Mouse (Mus musculus): ENCODE measurements around the gene Cxcr5.

Cxcr5 gene

DNA sequence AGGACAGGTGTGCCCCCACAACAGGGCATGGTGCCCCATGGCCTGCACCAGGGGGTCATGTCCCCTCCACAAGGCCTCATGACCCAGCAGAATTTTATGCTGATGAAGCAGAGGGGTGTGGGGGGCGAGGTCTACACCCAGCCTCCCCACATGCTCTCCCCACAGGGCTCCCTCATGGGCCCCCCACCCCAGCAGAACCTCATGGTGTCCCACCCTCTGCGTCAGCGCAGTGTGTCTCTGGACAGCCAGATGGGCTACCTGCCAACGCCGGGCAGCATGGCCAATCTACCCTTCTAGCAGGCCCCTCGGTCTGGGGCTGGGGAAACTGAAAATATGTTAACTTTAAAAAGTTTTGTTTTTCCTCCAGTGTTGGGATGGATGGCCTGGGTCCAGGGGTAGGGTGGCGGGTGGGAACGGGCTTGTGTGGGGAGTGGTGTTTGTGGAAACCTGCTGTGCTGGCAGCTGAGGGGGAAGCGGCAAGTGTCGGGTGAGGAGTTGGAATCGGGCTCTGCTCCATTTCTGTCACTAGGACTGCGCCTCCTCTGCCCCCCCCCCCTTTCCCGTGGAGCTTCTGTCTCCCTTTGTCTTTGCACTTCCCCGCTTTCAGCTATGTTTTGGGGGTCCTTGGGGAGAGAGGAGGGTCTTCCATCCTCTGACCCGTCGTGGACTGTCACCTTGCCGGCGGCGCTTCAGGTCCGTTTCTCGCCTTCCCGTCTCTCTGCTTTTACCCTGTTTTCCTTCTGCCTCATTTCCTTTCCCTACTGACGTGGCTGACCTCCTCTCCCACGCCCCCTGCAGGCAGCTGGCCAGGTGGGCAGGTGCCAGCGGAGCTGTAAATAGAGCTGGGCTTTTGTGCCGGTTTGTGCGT is 52.0 kb downstream of the Cxcr5 start:
- peak; percentile 91 for DNase-seq (ENCODE audit: low read depth)

DNA sequence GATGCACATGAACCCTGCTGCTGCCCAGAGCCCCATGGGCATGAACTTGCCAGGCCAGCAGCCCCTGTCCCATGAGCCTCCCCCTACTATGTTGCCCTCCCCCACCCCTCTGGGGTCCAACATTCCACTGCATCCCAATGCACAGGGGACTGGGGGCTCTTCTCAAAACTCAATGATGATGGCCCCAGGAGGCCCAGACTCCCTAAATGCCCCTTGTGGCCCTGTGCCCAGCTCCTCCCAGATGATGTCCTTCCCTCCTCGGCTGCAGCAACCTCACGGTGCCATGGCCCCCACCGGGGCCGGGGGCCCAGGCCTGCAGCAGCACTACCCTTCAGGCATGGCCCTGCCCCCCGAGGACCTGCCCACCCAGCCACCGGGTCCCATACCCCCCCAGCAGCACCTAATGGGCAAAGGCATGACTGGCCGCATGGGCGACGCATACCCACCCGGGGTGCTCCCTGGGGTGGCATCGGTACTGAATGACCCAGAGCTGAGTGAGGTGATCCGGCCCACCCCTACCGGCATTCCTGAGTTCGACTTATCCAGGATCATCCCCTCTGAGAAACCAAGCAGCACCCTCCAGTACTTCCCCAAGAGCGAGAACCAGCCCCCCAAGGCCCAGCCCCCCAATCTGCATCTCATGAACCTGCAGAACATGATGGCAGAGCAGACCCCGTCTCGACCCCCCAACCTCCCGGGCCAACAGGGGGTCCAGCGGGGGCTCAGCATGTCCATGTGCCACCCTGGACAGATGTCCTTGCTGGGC is 52.8 kb downstream of the Cxcr5 start:
- no peak for DNase-seq (ENCODE audit: low read depth)

DNA sequence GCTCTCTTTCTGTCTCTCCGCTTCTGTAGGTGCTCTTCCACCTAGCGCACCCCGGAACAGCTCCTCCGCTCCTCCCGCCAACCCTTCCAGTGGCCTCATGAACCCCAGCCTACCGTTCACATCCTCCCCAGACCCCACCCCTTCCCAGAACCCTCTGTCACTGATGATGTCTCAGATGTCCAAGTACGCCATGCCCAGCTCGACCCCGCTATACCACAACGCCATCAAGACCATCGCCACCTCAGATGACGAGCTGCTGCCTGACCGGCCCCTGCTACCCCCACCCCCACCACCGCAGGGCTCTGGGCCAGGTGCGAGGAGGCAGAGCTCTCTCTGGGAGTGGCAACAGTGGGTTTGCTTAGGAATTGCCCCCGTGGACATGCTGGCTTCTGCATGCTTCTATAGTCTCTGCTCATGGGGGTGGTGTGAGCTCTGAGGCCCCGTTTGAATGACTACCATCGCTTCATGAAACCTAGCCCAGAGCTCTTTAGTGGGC is 53.5 kb downstream of the Cxcr5 start:
- no peak for DNase-seq (ENCODE audit: low read depth)

DNA sequence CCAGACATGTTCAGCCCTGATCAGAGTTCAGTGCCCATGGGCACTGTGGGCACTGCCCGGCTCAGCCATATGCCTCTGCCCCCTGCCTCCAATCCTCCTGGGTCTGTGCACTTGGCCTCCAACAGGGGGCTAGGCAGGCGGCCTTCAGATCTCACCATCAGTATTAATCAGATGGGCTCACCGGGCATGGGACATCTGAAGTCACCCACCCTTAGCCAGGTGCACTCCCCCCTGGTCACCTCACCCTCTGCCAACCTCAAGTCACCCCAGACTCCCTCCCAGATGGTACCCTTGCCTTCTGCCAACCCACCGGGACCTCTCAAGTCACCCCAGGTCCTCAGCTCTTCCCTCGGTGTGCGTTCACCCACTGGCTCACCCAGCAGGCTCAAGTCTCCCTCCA is 54.3 kb downstream of the Cxcr5 start:
- no peak for DNase-seq (ENCODE audit: low read depth)

GRCm38 (mm10) chr9:44506566-44506965 is 55.1 kb downstream of the Cxcr5 start:
- no peak for DNase-seq (ENCODE audit: low read depth)

DNA sequence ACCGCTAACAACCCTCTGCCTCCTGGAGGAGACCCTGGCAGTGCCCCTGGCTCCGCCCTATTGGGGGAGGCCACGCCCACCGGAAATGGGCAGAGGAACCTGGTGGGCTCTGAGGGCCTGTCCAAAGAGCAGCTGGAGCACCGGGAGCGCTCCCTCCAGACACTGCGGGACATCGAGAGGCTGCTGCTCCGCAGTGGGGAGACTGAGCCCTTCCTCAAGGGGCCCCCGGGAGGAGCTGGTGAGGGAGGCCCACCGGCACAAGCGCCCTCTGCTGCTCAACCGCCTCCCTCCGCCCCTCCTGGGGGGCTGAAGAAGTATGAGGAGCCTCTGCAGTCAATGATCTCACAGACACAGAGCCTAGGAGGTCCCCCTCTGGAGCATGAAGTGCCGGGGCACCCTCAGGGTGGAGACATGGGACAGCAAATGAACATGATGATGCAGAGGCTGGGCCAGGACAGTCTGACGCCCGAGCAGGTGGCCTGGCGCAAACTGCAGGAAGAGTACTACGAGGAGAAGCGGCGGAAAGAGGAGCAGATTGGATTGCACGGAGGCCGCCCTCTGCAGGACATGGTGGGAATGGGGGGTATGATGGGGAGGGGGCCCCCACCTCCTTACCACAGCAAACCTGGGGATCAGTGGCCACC is 55.7 kb downstream of the Cxcr5 start:
- no peak for DNase-seq (ENCODE audit: low read depth)

GRCm38 (mm10) chr9:44504893-44505823 is 56.5 kb downstream of the Cxcr5 start:
- DNase-seq (ENCODE audit: low read depth), result no peak

DNA sequence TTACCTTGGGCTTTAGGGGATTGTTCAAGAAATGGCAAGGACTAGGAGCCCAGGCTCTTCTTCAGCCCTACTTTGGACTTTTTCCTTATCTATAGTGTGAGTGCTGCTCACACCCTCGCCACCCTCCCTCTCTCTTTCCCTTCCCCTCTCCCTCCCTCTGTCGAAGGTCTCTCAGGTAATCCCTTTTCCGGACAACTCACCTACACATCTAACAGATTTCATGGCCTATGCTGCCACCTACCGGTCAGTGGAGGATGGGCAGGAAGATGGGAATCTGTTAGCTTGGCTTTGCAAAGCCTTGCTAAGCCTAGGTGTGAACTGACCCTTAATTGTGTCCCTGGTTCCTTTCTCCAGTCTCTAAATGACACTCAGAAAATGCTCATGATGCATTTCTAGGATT is 59.7 kb downstream of the Cxcr5 start:
- peak; percentile 92 for DNase-seq (ENCODE audit: low read depth)

DNA sequence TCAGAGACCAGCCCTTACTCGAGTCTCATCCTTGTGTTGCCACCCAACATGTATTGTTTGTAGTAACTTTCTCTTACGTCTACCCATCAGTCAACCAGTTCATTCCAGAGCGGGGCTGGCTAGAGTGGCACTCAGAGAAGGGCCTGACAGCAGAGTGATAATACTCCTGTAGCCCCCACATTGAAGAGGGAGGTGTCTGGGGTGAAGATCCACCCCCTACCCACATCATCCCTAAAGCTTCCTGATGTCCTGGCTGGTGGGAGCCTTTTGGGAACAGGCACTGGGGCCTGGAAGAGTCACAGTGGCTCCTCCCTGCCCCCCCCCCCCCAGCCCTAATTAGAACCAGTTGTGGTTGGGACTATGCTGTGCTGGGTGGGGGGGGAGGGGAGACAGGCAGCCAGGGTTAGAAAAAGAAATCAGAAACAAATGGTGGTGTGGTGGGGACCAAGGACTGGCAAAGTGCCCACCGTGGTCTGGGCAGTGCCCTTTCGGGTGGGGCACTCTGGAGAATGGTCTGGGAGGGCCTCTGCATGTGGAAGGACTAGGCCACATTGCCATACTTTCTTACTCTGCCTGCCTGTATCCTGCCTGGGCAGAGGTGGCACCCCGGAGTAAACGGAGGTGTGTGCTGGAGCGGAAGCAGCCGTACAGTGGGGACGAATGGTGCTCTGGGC is 60.3 kb downstream of the Cxcr5 start:
- DNase-seq (ENCODE audit: low read depth), result no peak

DNA sequence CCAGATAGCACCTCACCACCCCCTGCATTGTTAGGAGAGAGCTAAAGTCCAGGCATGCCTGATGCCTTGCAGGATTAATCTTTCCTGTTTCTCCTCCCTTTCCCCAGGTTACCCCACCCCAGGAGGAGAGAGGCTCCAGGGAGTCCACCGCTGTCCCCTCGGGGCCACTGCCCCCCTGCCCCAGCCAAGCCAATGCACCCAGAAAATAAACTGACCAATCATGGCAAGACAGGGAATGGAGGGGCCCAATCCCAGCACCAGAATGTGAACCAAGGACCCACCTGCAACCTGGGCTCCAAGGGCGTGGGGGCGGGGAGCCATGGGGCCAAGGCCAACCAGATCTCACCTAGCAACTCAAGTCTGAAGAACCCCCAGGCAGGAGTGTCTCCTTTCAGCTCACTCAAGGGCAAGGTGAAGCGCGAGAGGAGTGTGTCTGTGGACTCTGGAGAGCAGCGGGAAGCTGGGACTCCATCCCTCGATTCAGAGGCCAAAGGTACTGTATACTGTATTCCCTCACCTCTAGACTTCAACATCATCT is 61.0 kb downstream of the Cxcr5 start:
- DNase-seq (ENCODE audit: low read depth), result no peak

GRCm38 (mm10) chr9:44500163-44500533 is 61.5 kb downstream of the Cxcr5 start:
- DNase-seq (ENCODE audit: low read depth), result no peak

- no peak for DNase-seq (ENCODE audit: low read depth)
These were observed 62.1 kb downstream of the Cxcr5 start for GRCm38 (mm10) chr9:44499356-44500162.

DNA sequence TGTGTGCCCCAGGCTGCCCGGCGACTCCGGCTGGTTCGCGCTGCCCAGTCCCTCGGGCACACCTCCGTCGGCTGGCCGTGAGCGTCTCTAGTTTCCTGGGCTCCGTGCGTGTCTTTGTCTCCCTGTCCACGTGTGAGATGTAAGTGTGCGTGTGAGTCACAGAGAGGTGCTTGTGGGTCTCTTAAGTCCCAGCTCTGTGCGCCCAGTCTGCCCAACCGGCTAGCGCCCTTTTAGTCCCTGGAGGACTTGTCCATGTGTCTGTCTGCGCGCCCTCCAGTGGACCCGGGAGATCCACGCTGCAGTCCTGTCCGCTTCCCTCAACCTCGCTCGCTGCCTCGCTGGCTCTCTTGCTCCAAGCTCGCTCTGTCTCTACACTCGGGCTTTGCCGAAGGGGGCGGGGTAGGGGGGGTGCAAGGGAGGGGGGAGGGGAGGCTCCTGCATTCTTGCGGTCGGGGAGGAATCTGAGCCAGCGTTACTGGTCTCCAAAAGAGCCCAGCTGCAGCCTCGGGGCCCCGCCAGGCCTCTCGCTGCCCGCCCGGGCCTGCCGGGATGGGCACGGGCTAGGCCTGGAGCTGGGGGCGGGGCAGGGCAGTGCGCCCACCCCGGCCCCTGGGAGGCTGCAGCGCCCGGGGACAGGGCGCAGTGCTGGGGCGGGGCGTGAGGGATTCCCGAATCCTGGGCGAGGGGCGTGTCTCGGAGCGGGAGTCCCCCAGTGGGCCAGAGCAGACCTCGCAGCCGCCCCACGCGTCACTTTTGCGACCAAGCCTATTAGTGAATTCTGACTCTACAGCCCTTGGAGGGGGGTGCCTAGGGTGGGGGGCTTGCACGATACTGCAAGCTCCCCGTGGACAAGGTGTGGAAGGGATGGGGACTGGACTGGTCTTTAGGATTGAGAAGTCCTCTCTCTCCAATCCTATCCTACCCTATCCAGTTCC is 63.0 kb downstream of the Cxcr5 start:
- peak; percentile 61 for DNase-seq (ENCODE audit: low read depth)

- DNase-seq (ENCODE audit: low read depth), result peak; percentile 52
These were observed 63.9 kb downstream of the Cxcr5 start for GRCm38 (mm10) chr9:44497624-44498377.

DNA sequence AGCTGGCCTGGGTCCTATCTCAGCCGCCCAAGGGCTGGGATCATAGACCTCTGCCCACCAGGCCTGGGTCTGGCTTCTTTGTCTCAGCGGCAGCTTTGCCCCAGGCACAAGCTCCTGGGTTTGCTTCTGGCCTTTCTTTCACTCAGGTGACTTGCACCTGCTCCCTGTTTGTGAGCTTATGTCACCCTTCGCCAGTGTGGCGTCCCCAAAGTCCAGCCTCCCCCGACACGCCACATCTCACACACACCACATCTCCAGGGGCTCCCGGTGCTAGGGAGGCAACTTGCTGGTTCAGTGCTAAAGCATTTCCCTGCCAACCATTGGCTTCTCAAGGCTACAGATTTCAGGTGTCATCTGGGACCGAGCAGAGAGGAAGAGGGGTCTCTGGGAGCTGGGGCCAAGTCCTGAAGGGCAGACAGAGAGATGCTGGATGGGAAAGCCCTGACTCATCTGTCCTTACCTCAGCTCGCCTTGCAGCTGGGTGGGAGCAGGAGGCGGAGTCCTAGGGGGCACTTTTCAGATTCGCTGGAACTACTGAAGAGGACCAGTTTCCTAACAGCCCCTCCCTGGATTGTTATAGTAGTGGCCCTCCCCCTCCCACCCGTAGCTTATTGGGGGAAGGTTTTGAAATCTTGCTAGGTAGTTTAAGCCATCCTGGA is 64.7 kb downstream of the Cxcr5 start:
- no peak for DNase-seq (ENCODE audit: low read depth)

- DNase-seq (ENCODE audit: low read depth), result no peak
These were observed 65.8 kb downstream of the Cxcr5 start for GRCm38 (mm10) chr9:44495810-44496344.
